Mouse (Mus musculus) E14TG2a.4 (cell line): ENCODE data around the gene Krt17.

Source experiments
- H3K27me3 ChIP-seq: 2 replicates; pipeline ENCODE4 v1.6.1; 2014; ENCODE audit warnings: low read length, control low read depth; ENCODE audit not compliant: insufficient read depth
- H3K36me3 ChIP-seq: 2 replicates; pipeline ENCODE4 v1.6.1; 2014; ENCODE audit warnings: low read length, control low read depth; ENCODE audit not compliant: insufficient read depth
- H3K4me1 ChIP-seq: replicated peaks from 2 replicates; pipeline ENCODE4 v1.6.1; 2014; ENCODE audit warnings: low read depth, low read length, control low read depth
- H3K4me3 ChIP-seq: replicated peaks from 2 replicates; pipeline ENCODE4 v1.5.1; 2014; ENCODE audit warnings: mild to moderate bottlenecking, low read length
- H3K9me3 ChIP-seq: 2 replicates; pipeline ENCODE4 v1.6.1; 2014; ENCODE audit warnings: low read length, control low read depth
- CTCF ChIP-seq: conservative IDR thresholded peaks from 2 replicates; pipeline ENCODE4 v1.5.1; 2014; ENCODE audit warnings: low read length
- NANOG ChIP-seq: IDR thresholded peaks from 2 replicates; pipeline ENCODE4 v1.6.1; 2014; ENCODE audit warnings: borderline replicate concordance, low read length, mixed read lengths
- POU5F1 ChIP-seq: IDR thresholded peaks from 2 replicates; pipeline ENCODE4 v1.6.1; 2014; ENCODE audit warnings: low read length, borderline replicate concordance

The Krt17 gene

DNA sequence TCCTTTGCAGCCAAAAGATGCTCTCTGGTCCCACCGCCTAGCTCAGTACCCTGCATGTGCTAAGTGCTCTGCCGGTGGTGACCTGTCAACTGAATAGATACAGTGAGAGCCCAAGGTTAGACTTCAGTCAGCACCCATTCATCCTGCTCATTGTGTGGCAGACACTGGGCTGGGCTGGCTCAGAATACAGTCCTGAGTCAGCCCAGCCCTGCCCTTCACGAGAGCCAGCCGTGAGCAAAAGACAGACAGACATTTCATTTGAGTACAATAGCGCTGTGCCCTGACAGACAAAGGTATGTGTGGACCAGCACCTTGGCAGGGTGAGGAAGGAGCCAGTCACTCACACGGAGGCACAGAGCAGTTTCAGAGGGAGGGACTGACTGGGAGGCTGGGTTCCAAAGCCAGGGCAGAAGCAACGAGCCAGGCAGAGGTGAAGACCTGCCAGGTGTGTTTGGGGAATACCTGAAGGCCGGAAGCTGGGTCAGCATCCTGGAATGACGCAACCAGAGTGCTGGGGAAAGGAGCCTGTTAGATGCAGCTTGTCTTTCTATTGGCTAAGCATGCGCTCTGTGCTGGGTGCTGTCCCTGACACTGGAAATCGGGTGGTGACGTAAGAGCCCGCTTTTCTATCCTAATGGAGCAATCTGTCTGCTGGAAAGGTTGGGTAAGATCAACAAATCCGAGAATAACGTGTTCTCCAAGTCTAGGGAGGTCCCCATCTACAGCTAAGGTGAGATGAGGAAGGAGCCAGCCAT lies 17.1 kb upstream of the Krt17 start:
- Histone ChIP-seq H3K4me1 (peaks cover 98% of the 10 kb centered on the region), H3K4me3 (peak overlapping the region; percentile 53), H3K36me3 (no peaks in the 10 kb centered on the region), H3K9me3 (no peaks in the 10 kb centered on the region), H3K27me3 (no peaks in the 10 kb centered on the region)
- TF ChIP-seq CTCF (no peak), NANOG (no peak)

DNA sequence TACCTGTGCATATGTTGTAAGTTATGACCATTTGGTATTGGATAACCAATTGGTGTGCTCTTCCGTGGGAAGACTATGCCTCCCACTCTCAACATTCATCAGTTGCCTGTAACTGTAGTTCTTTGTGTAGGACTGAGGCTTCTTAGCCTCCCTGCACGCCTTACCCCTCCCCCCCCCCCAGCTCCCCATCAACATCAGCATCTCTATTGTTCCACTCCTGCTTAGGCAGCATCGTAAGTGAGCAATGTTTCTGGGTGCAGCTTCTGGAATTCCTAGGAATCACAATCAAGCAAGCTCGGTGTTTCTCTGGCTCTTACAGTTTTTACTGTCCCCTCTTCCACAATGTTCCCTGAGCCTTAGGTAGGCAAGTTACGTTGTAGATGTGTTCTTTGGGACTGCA lies 14.6 kb upstream of the Krt17 start:
- TF ChIP-seq CTCF, result no peak
- no peak for TF ChIP-seq NANOG
- no peak for TF ChIP-seq POU5F1

DNA sequence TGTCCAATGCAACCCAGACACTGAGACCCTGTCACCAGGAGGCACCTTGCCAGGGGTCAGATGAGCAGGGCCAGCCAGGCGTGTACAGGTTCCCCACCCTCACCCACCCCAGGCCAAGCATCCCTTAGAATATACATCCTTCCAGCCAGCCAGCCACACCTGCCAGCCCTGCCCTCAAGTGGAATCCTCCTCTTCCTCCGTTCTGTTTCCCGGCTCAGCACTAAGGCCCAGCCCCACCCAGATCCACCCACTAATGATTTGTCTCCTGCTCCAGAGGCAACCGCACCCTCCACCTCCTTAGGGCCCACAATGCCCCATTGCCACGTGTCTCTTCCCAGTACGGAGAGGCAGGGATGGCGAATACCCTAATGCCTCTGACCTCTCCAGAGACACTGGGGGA lies 13.9 kb upstream of the Krt17 start:
- TF ChIP-seq CTCF, result no peak
- no peak for TF ChIP-seq NANOG
- no peak for TF ChIP-seq POU5F1
- Histone ChIP-seq H3K9me3 (no peaks in the 10 kb centered on the region), H3K4me1 (peaks cover 97% of the 10 kb centered on the region), H3K27me3 (no peaks in the 10 kb centered on the region), H3K4me3 (peak overlapping the region; percentile 33; the same call in 1 of the 2 replicates), H3K36me3 (no peaks in the 10 kb centered on the region)

More for the DNA sequence above, 14.6 kb upstream of the Krt17 start:
- no peaks in the 10 kb centered on the region for H3K9me3 ChIP-seq
- H3K4me1 ChIP-seq, result peaks cover 97% of the 10 kb centered on the region
- H3K4me3 ChIP-seq, result 0 out of 2 replicates have a peak overlapping the region, but pooled peaks have one; percentile 17
- no peaks in the 10 kb centered on the region for H3K27me3 ChIP-seq
- H3K36me3 ChIP-seq, result no peaks in the 10 kb centered on the region

DNA sequence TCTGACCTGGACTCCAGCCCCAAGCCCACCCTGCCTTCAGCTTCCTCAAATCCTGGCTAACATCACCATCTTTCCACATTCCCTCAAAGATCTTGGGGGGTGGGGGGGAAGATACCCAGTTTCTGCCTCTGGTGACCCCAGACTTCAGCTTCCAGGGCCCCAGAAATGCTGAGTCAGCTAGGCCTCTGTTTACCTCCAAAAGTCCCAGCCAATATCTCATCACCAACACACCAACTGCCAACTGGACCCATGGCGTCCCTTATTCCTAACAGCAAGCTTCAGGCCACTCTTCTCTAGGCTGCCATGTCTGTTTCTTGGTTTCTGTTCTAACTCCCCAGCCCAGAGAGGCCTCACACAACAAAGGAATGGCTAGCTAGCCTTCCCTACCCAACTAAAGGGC lies 11.0 kb upstream of the Krt17 start:
- H3K36me3 ChIP-seq, result no peaks in the 10 kb centered on the region
- peak overlapping the region; percentile 55; the same call in 1 of the 2 replicates for H3K4me3 ChIP-seq
- H3K9me3 ChIP-seq, result no peaks in the 10 kb centered on the region
- no peaks in the 10 kb centered on the region for H3K27me3 ChIP-seq
- peaks cover 89% of the 10 kb centered on the region for H3K4me1 ChIP-seq
- TF ChIP-seq CTCF (no peak), POU5F1 (no peak)

DNA sequence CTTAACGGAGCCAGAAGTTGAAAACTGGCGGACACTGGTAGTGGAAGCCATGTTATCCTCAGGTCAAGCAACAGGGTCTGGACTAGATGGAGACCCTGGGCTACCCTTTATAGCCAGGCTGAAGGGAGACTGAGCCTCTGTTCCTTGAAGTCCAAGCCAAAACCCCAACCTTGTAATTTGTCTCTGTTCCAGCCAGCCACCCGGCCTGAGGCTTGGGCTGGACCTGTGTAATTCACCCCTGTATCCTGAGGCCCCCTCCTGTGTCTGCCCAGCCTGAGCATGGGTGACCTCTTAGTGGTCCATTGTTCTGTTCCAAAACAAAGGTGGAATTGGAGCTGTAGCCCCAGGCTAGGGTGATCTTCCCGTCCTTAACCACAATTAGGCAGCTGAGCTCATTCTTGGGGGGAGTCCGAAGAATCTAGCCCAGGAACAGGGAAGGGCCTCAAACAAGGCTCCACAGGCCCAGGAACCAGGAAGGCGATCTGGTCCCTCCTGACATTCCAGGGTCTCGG lies 9.0 kb upstream of the Krt17 start, which contains the start of gene Krt42:
Gene Krt42 (minus strand): TSS at position 51 of the 512 bp plus-strand sequence.
- Histone ChIP-seq H3K27me3 (0 out of 2 replicates have a peak, but pooled peaks cover 3% of the 10 kb centered on the region), H3K36me3 (no peaks in the 10 kb centered on the region), H3K4me3 (peak within 1 kb of the TSS; percentile 37; the same call in 1 of the 2 replicates), H3K9me3 (no peaks in the 10 kb centered on the region), H3K4me1 (peaks cover 90% of the 10 kb centered on the region)
- TF ChIP-seq CTCF (no peak), NANOG (no peak), POU5F1 (no peak)

DNA sequence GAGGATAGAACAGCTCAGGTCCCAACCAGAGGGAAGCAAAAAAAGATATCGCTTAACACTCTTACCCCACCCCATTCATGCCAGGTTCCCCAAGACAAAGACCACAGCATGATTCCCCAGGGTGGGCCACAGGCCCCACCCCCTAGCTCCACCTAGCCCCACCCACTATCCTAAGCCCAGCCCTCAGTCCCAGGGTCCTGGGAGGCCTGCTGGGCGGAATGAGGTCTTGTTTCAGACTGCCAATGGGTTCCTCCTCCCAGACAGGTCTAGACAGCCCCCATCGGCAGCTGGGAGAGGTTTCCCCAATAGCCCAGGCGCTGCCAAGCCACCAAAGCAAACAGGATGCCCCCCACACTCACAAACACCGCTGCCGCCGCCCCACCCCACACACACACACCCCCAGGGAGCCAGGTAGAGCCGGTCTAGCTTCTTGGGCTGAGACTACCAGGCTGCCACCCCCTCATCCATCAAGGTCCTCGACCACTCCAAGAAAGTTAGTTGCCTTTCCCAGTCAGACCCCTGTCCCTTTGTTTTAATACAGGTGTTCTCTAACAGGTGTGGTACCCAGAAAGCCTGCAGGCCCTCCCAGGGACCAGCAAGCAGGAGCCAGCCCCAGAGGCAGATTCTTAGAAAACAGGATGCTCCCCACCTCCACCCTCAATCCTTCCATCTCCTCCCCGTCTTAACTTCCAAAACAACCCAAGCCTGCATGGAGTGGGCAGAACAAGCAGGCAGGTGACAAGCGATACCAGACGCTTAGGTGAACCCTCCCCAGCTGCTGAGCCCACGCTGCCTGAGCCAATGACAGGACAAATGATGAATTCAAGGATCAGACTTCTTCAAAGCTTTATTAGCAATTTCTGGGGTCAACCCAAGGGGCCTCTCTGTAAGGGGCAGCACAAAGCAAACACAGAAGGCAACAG lies 1.5 kb upstream of the Krt17 start:
- H3K27me3 ChIP-seq, result peaks cover 23% of the 10 kb centered on the region
- peaks cover 81% of the 10 kb centered on the region for H3K4me1 ChIP-seq
- TF ChIP-seq POU5F1 (no peak), CTCF (no peak), NANOG (no peak)
- peaks cover 15% of the 10 kb centered on the region for H3K36me3 ChIP-seq
- H3K9me3 ChIP-seq, result no peaks in the 10 kb centered on the region
- H3K4me3 ChIP-seq, result peak overlapping the region; percentile 64

DNA sequence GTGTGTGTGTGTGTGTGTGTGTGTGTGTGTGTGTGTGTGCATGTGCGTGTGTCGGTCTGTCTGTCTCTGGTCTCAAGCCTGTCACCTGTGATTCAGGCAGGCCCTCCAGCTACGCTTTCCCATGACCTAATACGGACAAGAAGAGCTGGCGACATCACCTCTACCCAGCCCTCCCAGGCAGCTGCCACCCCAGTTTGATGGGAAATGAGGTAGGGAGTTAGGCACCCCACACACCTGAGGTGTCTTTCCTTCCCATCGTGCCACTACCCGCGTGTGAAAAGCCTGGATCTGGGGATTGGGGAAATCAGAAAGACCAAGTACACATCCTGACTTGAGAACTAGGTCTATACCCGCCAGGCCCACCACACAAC lies 391 bp upstream of the Krt17 start:
- peaks cover 23% of the 10 kb centered on the region for H3K27me3 ChIP-seq
- peaks cover 20% of the 10 kb centered on the region for H3K36me3 ChIP-seq
- H3K9me3 ChIP-seq, result no peaks in the 10 kb centered on the region
- peak overlapping the region; percentile 64 for H3K4me3 ChIP-seq
- H3K4me1 ChIP-seq, result peaks cover 78% of the 10 kb centered on the region
- TF ChIP-seq CTCF (no peak), POU5F1 (no peak), NANOG (no peak)

DNA sequence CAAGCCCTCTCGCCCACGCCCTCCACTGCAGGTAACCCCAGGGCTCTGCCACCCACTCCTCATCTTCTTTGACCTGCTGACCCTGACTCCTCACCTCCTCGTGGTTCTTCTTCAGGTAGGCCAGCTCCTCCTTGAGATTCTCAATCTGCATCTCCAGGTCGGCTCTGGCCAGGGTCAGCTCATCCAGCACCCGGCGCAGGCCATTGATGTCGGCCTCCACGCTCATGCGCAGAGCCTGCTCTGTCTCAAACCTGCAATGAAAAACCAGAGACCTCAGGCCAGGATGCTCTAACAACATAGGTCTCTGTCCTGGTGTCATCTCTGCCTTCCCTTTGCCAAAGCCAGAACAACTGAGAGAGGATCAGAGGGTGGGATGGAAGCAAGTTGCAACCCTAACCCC lies 1.8 kb downstream of the Krt17 start:
- Histone ChIP-seq H3K4me1 (peaks cover 78% of the 10 kb centered on the region), H3K9me3 (no peaks in the 10 kb centered on the region), H3K27me3 (peaks cover 15% of the 10 kb centered on the region), H3K4me3 (no peak overlapping the region), H3K36me3 (peaks cover 14% of the 10 kb centered on the region)
- no peak for TF ChIP-seq POU5F1
- TF ChIP-seq NANOG, result no peak
- no peak for TF ChIP-seq CTCF
